Mouse (Mus musculus): Measurements from ENCODE around the gene Col28a1.

- TF ChIP-seq POLR2A (IDR thresholded peaks at IDR 0.05; ENCODE audit: insufficient read depth, low read depth, low read length) (no peak), CTCF (IDR thresholded peaks at IDR 0.05; ENCODE audit: insufficient read depth, low read depth, low read length) (no peak)
Measured at GRCm38 (mm10) chr6:8059199-8059598, 133.2 kb downstream of the Col28a1 start.
